Comparison of ENCODE assay signal across 12 mouse cellular contexts in the genomic region with DNA sequence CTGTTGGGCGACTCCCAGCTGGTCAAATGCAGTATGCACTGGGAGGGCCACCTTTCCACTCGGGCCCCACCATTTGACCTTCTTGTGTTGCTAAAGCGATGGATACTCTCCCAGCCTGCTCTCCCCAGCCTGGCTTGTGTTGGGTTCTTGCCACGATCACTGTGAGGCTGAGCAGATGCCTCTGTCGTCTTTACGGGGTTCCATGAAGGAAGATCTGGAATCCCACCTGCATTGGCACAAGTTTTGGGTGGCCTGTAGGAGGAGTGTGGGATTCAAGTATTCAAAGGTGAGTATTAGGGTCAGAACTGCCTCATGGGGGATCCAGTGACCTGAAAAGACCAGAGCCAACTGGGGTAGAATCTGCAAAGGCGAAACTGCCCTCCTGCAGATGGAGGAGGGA. TPM values are rescaled to one million over a fixed set of nuclear protein-coding genes. Genes with fewer than 3 reads are reported as not detected.
DNase-seq lines count a peak whose midpoint lies in the region; ATAC-seq and TF ChIP-seq lines count a peak whose summit lies in the region.
"Had no signal": no experiment of that assay in that cellular context is flagged by ENCODE, and none has a peak within 500 bp of the region (broad histone marks: within the 10 kb centered on the region; RNA-seq: fewer than 3 reads in every experiment).

No protein-coding gene starts in this region.

- peaks cover 62% of the 10 kb centered on the region for H3K36me3 ChIP-seq in forebrain, embryonic 15.5 days
- H3K36me3 ChIP-seq in forebrain, embryonic 12.5 days (replicated peaks), result peaks cover 69% of the 10 kb centered on the region
- peaks cover 44% of the 10 kb centered on the region for H3K36me3 ChIP-seq in liver, embryonic 11.5 days (ENCODE audit: control insufficient read depth, insufficient read depth, low read length)
- peaks cover 48% of the 10 kb centered on the region for H3K36me3 ChIP-seq in liver, postnatal 0 days (replicated peaks; ENCODE audit: insufficient read depth, low read length)
- H3K36me3 ChIP-seq in testis, adult 2 months (ENCODE audit: control insufficient read depth, insufficient read depth, low read length), result no peaks in the 10 kb centered on the region; the same call in 1 of the 2 replicates
- H3K36me3 ChIP-seq in intestine, embryonic 16.5 days (ENCODE audit: control insufficient read depth, insufficient read depth, low read length), result peaks cover 29% of the 10 kb centered on the region

- no peak overlapping the region for H3K4me2 ChIP-seq in forebrain, embryonic 15.5 days (replicated peaks)
- no peak overlapping the region for H3K4me2 ChIP-seq in forebrain, embryonic 12.5 days
- H3K4me2 ChIP-seq in liver, embryonic 11.5 days, result no peak overlapping the region
- H3K4me2 ChIP-seq in liver, postnatal 0 days (ENCODE audit: low read depth, low read length), result no peak overlapping the region
- H3K4me2 ChIP-seq in intestine, embryonic 16.5 days (ENCODE audit: low read depth, low read length), result no peak overlapping the region
- H3K4me2 ChIP-seq: heart, embryonic 12.5 days; hindbrain, embryonic 12.5 days had no signal

- no peak for TF ChIP-seq EP300 in liver, postnatal 0 days (IDR thresholded peaks at IDR 0.05; ENCODE audit: low read depth)

- TF ChIP-seq CTCF in liver, postnatal 0 days (IDR thresholded peaks at IDR 0.05; ENCODE audit: low read depth), result no peak
- TF ChIP-seq CTCF in testis, adult 2 months (IDR thresholded peaks at IDR 0.05; ENCODE audit: control insufficient read depth, insufficient read depth, insufficient replicate concordance, low read depth, low read length), result no peak

- H3K4me1 ChIP-seq in forebrain, embryonic 15.5 days, result peaks cover 36% of the 10 kb centered on the region
- H3K4me1 ChIP-seq in forebrain, embryonic 12.5 days, result peaks cover 27% of the 10 kb centered on the region
- H3K4me1 ChIP-seq in liver, embryonic 11.5 days (replicated peaks; ENCODE audit: control insufficient read depth, insufficient read depth, low read length), result peaks cover 19% of the 10 kb centered on the region
- H3K4me1 ChIP-seq in liver, postnatal 0 days (ENCODE audit: insufficient read depth), result peaks cover 8% of the 10 kb centered on the region
- H3K4me1 ChIP-seq in testis, adult 2 months (ENCODE audit: control insufficient read depth, insufficient read depth, low read length), result peaks cover 2% of the 10 kb centered on the region
- H3K4me1 ChIP-seq in intestine, embryonic 16.5 days (ENCODE audit: control insufficient read depth, insufficient read depth, low read length), result peaks cover 20% of the 10 kb centered on the region

- WGBS in forebrain, embryonic 15.5 days, result 76% methylated on average over 7 of the region's 7 CpGs
- 88% methylated on average over 7 of the region's 7 CpGs for WGBS in forebrain, embryonic 12.5 days
- 83% methylated on average over 7 of the region's 7 CpGs for WGBS in liver, embryonic 11.5 days
- WGBS in liver, postnatal 0 days (ENCODE audit: insufficient replicate concordance), result 79% methylated on average over 7 of the region's 7 CpGs
- WGBS in intestine, embryonic 16.5 days, result 70% methylated on average over 7 of the region's 7 CpGs

- H3K9me3 ChIP-seq in forebrain, embryonic 15.5 days, result no peaks in the 10 kb centered on the region
- no peaks in the 10 kb centered on the region for H3K9me3 ChIP-seq in forebrain, embryonic 12.5 days
- no peaks in the 10 kb centered on the region for H3K9me3 ChIP-seq in liver, embryonic 11.5 days (ENCODE audit: control insufficient read depth, low read length)
- no peaks in the 10 kb centered on the region for H3K9me3 ChIP-seq in liver, postnatal 0 days (ENCODE audit: low read length)
- H3K9me3 ChIP-seq in intestine, embryonic 16.5 days (ENCODE audit: control insufficient read depth, low read length), result no peaks in the 10 kb centered on the region
- H3K9me3 ChIP-seq: heart, embryonic 12.5 days; hindbrain, embryonic 12.5 days had no signal

- no peak for TF ChIP-seq POLR2A in testis, adult 2 months (IDR thresholded peaks at IDR 0.05; ENCODE audit: control insufficient read depth, low read depth, low read length)

- no peak for DNase-seq in liver, embryonic 11.5 days (ENCODE audit: low spot score)
- DNase-seq in liver, postnatal 0 days, result no peak
- DNase-seq in testis, postnatal 14 days (ENCODE audit: low spot score), result no peak
- DNase-seq in gastrocnemius, postnatal 10 days, result no peak
- DNase-seq: adrenal gland, adult 8-10 months; layer of hippocampus, adult 9-11 months had no signal

- H3K27ac ChIP-seq in forebrain, embryonic 15.5 days (replicated peaks), result peak overlapping the region; percentile 49
- H3K27ac ChIP-seq in forebrain, embryonic 12.5 days, result no peak overlapping the region
- H3K27ac ChIP-seq in liver, embryonic 11.5 days (ENCODE audit: low read depth, low read length), result 0 out of 2 replicates have a peak overlapping the region, but pooled peaks have one; percentile 0
- no peak overlapping the region for H3K27ac ChIP-seq in liver, postnatal 0 days (ENCODE audit: low read depth)
- H3K27ac ChIP-seq in testis, adult 2 months (ENCODE audit: control insufficient read depth, insufficient read depth, low read depth, low read length), result peak overlapping the region; percentile 3
- H3K27ac ChIP-seq in intestine, embryonic 16.5 days (ENCODE audit: low read length), result peak overlapping the region; percentile 80; the same call in 1 of the 2 replicates

- ATAC-seq in forebrain, embryonic 15.5 days (replicated peaks), result no peak
- no peak for ATAC-seq in forebrain, embryonic 12.5 days (ENCODE audit: low FRiP score)
- ATAC-seq in liver, embryonic 11.5 days (replicated peaks; ENCODE audit: low FRiP score), result no peak
- ATAC-seq in liver, postnatal 0 days, result no peak
- ATAC-seq in intestine, embryonic 16.5 days, result no peak

- no peak overlapping the region for H3K9ac ChIP-seq in forebrain, embryonic 15.5 days (replicated peaks)
- H3K9ac ChIP-seq in forebrain, embryonic 12.5 days, result no peak overlapping the region
- no peak overlapping the region for H3K9ac ChIP-seq in liver, embryonic 11.5 days (ENCODE audit: low read depth, low read length)
- H3K9ac ChIP-seq in liver, postnatal 0 days (replicated peaks), result no peak overlapping the region
- H3K9ac ChIP-seq in intestine, embryonic 16.5 days (ENCODE audit: low read depth, low read length), result no peak overlapping the region
- H3K9ac ChIP-seq: heart, embryonic 12.5 days; hindbrain, embryonic 12.5 days had no signal

- no peaks in the 10 kb centered on the region for H3K27me3 ChIP-seq in forebrain, embryonic 15.5 days
- no peaks in the 10 kb centered on the region for H3K27me3 ChIP-seq in forebrain, embryonic 12.5 days
- no peaks in the 10 kb centered on the region for H3K27me3 ChIP-seq in liver, embryonic 11.5 days (replicated peaks; ENCODE audit: control insufficient read depth, insufficient read depth, low read length)
- no peaks in the 10 kb centered on the region for H3K27me3 ChIP-seq in liver, postnatal 0 days (ENCODE audit: insufficient read depth, low read length)
- no peaks in the 10 kb centered on the region for H3K27me3 ChIP-seq in testis, adult 2 months (ENCODE audit: control insufficient read depth, insufficient read depth, low read length)
- H3K27me3 ChIP-seq in intestine, embryonic 16.5 days (replicated peaks; ENCODE audit: control insufficient read depth, insufficient read depth, low read length), result no peaks in the 10 kb centered on the region
- H3K27me3 ChIP-seq: heart, embryonic 12.5 days; hindbrain, embryonic 12.5 days had no signal

- H3K4me3 ChIP-seq in forebrain, embryonic 15.5 days, result no peak overlapping the region
- H3K4me3 ChIP-seq in forebrain, embryonic 12.5 days (replicated peaks), result no peak overlapping the region
- no peak overlapping the region for H3K4me3 ChIP-seq in liver, embryonic 11.5 days (ENCODE audit: low read depth, low read length)
- H3K4me3 ChIP-seq in liver, postnatal 0 days (ENCODE audit: low read depth, low read length), result no peak overlapping the region
- H3K4me3 ChIP-seq in testis, adult 2 months (ENCODE audit: control insufficient read depth, low read depth, low read length), result no peak overlapping the region
- no peak overlapping the region for H3K4me3 ChIP-seq in intestine, embryonic 16.5 days (ENCODE audit: low read length)
- H3K4me3 ChIP-seq: heart, embryonic 12.5 days; hindbrain, embryonic 12.5 days had no signal

RNA-seq across cellular contexts. Expression of a gene that starts 5.4 kb away (rescaled TPM):
- 32.6 and 34.2 TPM in 2 replicates for polyA plus RNA-seq in forebrain, embryonic 15.5 days (2015; fragmentation: Nextera tagmentation; extraction: Ambion mirVana)
- polyA plus RNA-seq in forebrain, embryonic 12.5 days (2016; fragmentation: Nextera tagmentation; extraction: Ambion mirVana), result 24.0 and 24.6 TPM in 2 replicates
- 6.7 TPM in 2 replicates for polyA plus RNA-seq in liver, embryonic 11.5 days (2014; fragmentation: Nextera tagmentation; extraction: Ambion mirVana)
- 1.8 and 3.2 TPM in 2 replicates for polyA plus RNA-seq in liver, postnatal 0 days (2015; fragmentation: Nextera tagmentation; extraction: Ambion mirVana)
- polyA plus RNA-seq in testis, adult 2 months (2012; rRNA removed), result 8.5 and 8.9 TPM in 2 replicates
- polyA plus RNA-seq in intestine, embryonic 16.5 days (2015; fragmentation: Nextera tagmentation; extraction: Ambion mirVana), result 7.7 and 10.3 TPM in 2 replicates
- 1 to 10 TPM; 7.1 to 8.4 TPM for total RNA-seq in gastrocnemius, postnatal 10 days (2021)

RNA-seq across cellular contexts. Expression of a gene that starts 5.9 kb away (rescaled TPM):
- 16,767 and 16,970 TPM in 2 replicates for polyA plus RNA-seq in forebrain, embryonic 15.5 days (2015; fragmentation: Nextera tagmentation; extraction: Ambion mirVana)
- polyA plus RNA-seq in forebrain, embryonic 12.5 days (2016; fragmentation: Nextera tagmentation; extraction: Ambion mirVana), result 12,389 and 14,301 TPM in 2 replicates
- 11,958 and 12,749 TPM in 2 replicates for polyA plus RNA-seq in liver, embryonic 11.5 days (2014; fragmentation: Nextera tagmentation; extraction: Ambion mirVana)
- 6,710 and 7,738 TPM in 2 replicates for polyA plus RNA-seq in liver, postnatal 0 days (2015; fragmentation: Nextera tagmentation; extraction: Ambion mirVana)
- polyA plus RNA-seq in testis, adult 2 months (2012; rRNA removed), result 1,383 and 1,491 TPM in 2 replicates
- 14,111 and 16,287 TPM in 2 replicates for polyA plus RNA-seq in intestine, embryonic 16.5 days (2015; fragmentation: Nextera tagmentation; extraction: Ambion mirVana)
- 1,000 to 10,000 TPM; 1,451 to 1,869 TPM for total RNA-seq in gastrocnemius, postnatal 10 days (2021)

RNA-seq across cellular contexts. Expression of a gene that starts 59.5 kb away (rescaled TPM):
- 521 and 538 TPM in 2 replicates for polyA plus RNA-seq in forebrain, embryonic 15.5 days (2015; fragmentation: Nextera tagmentation; extraction: Ambion mirVana)
- 665 and 748 TPM in 2 replicates for polyA plus RNA-seq in forebrain, embryonic 12.5 days (2016; fragmentation: Nextera tagmentation; extraction: Ambion mirVana)
- polyA plus RNA-seq in liver, embryonic 11.5 days (2014; fragmentation: Nextera tagmentation; extraction: Ambion mirVana), result 142 and 148 TPM in 2 replicates
- polyA plus RNA-seq in liver, postnatal 0 days (2015; fragmentation: Nextera tagmentation; extraction: Ambion mirVana), result 6.9 and 7.3 TPM in 2 replicates
- 27.1 and 27.3 TPM in 2 replicates for polyA plus RNA-seq in testis, adult 2 months (2012; rRNA removed)
- 120 and 129 TPM in 2 replicates for polyA plus RNA-seq in intestine, embryonic 16.5 days (2015; fragmentation: Nextera tagmentation; extraction: Ambion mirVana)
- 100 to 1,000 TPM in 1 of 2 experiments, 10 to 100 TPM in 1; 94.0 to 121 TPM for total RNA-seq in gastrocnemius, postnatal 10 days (2021)

Comparison
In these comparisons a context has a peak if more than half of its experiments do, and no peak if none do; other contexts are left out.
1. H3K27ac ChIP-seq: peak in forebrain, embryonic 15.5 days (single experiment), liver, embryonic 11.5 days (single experiment), testis, adult 2 months (single experiment) and intestine, embryonic 16.5 days (single experiment); none in forebrain, embryonic 12.5 days (single experiment) and liver, postnatal 0 days (single experiment).